Mouse (Mus musculus): Measurements from ENCODE around the gene Ehbp1. TPM values are rescaled to one million over a fixed set of nuclear protein-coding genes. Genes with fewer than 3 reads are reported as not detected.

Ehbp1 gene
- total RNA-seq, 2 experiments from 2014 or later: 11.5 to 12.7 TPM

- intact Hi-C loops (cut with DNase I): no loop called here
- DNase-seq: peak in 1 of 2 experiments; percentile 66
Measured at GRCm38 (mm10) chr11:21993597-21994376, 348.3 kb downstream of the Ehbp1 start.

GRCm38 (mm10) chr11:21992761-21993596 lies 349.1 kb downstream of the Ehbp1 start:
- intact Hi-C loops (cut with DNase I): no loop called here

DNA sequence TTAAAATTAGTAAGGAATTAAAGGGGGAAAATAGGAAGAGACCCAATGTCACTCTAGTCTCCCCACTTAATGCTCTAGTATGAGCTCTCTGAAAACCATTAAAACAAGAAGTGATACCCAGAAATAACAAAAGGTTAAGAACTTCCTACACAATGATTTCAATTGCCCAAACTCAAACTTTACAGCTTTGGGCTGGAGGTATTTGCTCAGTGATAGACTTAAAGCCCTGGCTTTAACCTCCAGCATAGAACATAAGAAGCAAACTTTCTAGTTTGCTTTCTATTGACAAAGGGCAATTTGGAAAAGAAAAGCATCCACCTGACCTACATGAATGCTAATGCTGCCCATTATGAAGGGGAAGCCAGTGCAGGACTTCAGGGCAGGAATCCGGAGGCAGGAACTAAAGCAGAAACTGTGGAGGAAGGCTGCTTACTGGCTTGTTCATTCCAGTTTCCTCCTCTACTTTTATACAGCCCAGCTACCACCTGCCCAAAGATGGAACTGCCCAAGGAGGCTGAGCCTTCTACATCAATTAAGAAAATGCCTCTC lies 353.6 kb downstream of the Ehbp1 start:
- intact Hi-C loops (cut with DNase I): no loop called here
- no peak for DNase-seq

More at GRCm38 (mm10) chr11:21992761-21993596, 349.1 kb downstream of the Ehbp1 start:
- DNase-seq: peak in 1 of 2 experiments; percentile 31

- DNase-seq: no peak
- intact Hi-C loops (cut with DNase I): no loop called here
Measured at GRCm38 (mm10) chr11:21985118-21985517, 357.0 kb downstream of the Ehbp1 start.

DNA sequence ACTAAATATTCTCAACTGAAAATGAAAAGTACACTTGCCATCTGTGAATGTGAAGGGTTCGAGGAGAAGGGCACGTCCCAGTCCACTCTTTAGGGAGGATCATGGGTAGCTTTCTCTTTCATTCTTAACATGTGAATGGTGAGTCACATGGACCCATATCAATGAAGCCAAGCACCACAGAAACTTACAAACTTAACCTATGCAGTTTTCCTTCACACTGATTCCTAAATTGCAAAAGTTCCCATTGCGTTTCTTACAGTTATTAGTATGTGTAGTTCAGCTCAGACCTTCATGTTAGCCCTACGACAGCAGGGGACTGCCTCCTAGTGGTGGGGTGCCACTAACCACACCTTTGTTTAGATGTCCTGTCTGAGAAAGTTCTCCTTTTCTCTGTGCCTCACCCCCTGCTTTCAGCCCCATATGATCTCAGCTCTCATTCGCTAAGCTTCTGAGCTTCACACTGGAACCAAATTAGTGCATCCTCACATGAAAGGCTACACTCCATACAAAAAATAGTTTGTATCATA lies 368.0 kb downstream of the Ehbp1 start:
- no peak for DNase-seq
- intact Hi-C loops (cut with DNase I): no loop called here

- intact Hi-C loops (cut with DNase I): no loop called here
- DNase-seq: no peak
Measured at GRCm38 (mm10) chr11:21973597-21973996, 368.5 kb downstream of the Ehbp1 start.

DNA sequence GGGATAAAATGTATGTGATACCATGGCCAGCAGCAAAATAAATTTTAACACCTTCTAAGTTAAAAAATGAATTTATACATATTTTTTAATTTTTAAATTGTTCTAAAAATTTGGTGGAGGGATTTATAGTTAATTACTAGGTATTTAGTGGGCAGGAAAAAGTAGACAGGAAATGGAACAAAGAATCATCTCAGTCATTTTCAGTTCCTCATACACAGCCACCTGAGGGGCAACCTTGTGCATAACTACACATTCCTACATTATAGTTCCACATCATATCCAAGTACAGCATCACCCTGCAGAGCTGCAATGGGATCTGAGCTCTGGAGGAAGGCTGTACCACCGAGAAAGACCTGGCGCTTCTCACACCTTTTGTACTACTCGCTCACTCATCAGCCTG lies 373.2 kb downstream of the Ehbp1 start:
- intact Hi-C loops (cut with DNase I): no loop called here
- no peak for DNase-seq

Other genes with a start within 250 kb of the Ehbp1 start
- gene Tmem17, start 169.8 kb upstream of the Ehbp1 start, total RNA-seq (2021): 1 to 10 TPM; 1.3 to 2.3 TPM